8 mouse cellular contexts compared by ENCODE assay signal in the genomic region with DNA sequence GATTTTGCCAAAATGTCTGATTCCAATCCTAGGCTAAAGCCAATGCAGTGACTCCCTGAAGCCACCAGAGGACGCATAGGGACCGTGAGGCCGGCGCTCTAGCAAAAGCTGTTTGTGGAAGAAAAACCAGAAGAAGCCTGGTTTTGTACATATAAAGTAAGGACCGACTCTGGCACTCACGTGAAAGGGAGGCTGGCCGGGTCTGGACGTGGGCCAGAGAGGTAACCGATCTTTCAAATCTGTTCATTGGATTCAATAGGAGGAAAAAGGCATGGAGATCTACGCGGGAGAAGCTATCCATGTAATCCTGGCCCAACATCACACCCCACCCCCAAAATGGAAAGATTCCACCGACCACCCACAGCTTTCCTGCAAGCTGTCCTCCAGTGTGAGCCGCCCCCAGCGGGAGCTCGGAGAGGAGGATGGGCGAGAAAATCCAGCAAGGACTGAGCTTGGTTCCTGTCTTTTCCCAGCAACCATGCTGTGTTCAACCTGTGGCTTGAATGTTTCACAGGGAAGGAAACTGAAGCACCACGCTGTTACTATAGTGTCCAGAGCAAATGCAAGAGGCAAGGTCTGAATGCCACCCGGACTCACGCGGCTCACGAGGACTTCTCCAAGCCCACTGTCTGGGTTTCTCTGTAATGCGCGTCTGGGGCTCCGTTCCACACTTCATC. TPM values are rescaled to one million over a fixed set of nuclear protein-coding genes. Genes with fewer than 3 reads are reported as not detected.
DNase-seq lines count a peak whose midpoint lies in the region; ATAC-seq and TF ChIP-seq lines count a peak whose summit lies in the region.

No protein-coding gene starts in this region.

- H3K4me2 ChIP-seq in forebrain, postnatal 0 days (ENCODE audit: low read depth), result peak overlapping the region; percentile 61
- peak overlapping the region; percentile 62 for H3K4me2 ChIP-seq in hindbrain, embryonic 14.5 days (replicated peaks)

- DNase-seq in R1 (ENCODE audit: low read depth, low spot score), result peak; percentile 80
- peak; percentile 49 to 58 for DNase-seq in cerebellum, adult 2 months
- DNase-seq in forebrain, postnatal 0 days, result peak; percentile 87
- peak; percentile 83 for DNase-seq in hindbrain, embryonic 14.5 days (ENCODE audit: low spot score)
- peak; percentile 89 for DNase-seq in layer of hippocampus, postnatal 36 days
- peak; percentile 61 for DNase-seq in lung, postnatal 14 days
- peak; percentile 84 for DNase-seq in retina, postnatal 1 day

- 0 out of 2 replicates have a peak, but pooled peaks cover 5% of the 10 kb centered on the region for H3K4me1 ChIP-seq in cerebellum, adult 2 months (ENCODE audit: control insufficient read depth, insufficient read depth, low read length)
- H3K4me1 ChIP-seq in forebrain, postnatal 0 days (ENCODE audit: insufficient read depth), result no peaks in the 10 kb centered on the region
- H3K4me1 ChIP-seq in hindbrain, embryonic 14.5 days (replicated peaks; ENCODE audit: control insufficient read depth, insufficient read depth, low read length), result peaks cover 8% of the 10 kb centered on the region

- no peak for TF ChIP-seq POLR2A in cerebellum, adult 2 months (IDR thresholded peaks at IDR 0.05; ENCODE audit: borderline replicate concordance, insufficient read depth, low read length)

- 2% methylated on average over 24 of the region's 24 CpGs for WGBS in cerebellum, adult 2 months
- 5% methylated on average over 24 of the region's 24 CpGs for WGBS in forebrain, postnatal 0 days
- WGBS in hindbrain, embryonic 14.5 days, result 9% methylated on average over 24 of the region's 24 CpGs

- no peaks in the 10 kb centered on the region for H3K9me3 ChIP-seq in forebrain, postnatal 0 days (ENCODE audit: low read length)
- no peaks in the 10 kb centered on the region for H3K9me3 ChIP-seq in hindbrain, embryonic 14.5 days (ENCODE audit: control insufficient read depth, low read length)

- peak; percentile 89 for ATAC-seq in forebrain, postnatal 0 days
- peak; percentile 69 for ATAC-seq in hindbrain, embryonic 14.5 days (ENCODE audit: low FRiP score)
- ATAC-seq in activated CD4-positive, CD25-positive, alpha-beta regulatory T cell, adult 4 months, result no peak

- no peak overlapping the region for H3K27ac ChIP-seq in cerebellum, adult 2 months (ENCODE audit: insufficient read depth, low read length)
- H3K27ac ChIP-seq in forebrain, postnatal 0 days (ENCODE audit: low read depth, low read length), result peak overlapping the region; percentile 64
- no peak overlapping the region; the same call in 1 of the 2 replicates for H3K27ac ChIP-seq in hindbrain, embryonic 14.5 days

- H3K9ac ChIP-seq in forebrain, postnatal 0 days, result peak overlapping the region; percentile 53
- peak overlapping the region; percentile 50 for H3K9ac ChIP-seq in hindbrain, embryonic 14.5 days

- peak overlapping the region; percentile 53 for H3K4me3 ChIP-seq in cerebellum, adult 2 months (replicated peaks; ENCODE audit: insufficient read depth, low read depth, low read length)
- H3K4me3 ChIP-seq in forebrain, postnatal 0 days (ENCODE audit: low read depth, low read length), result peak overlapping the region; percentile 38
- peak overlapping the region; percentile 26 for H3K4me3 ChIP-seq in hindbrain, embryonic 14.5 days (replicated peaks; ENCODE audit: low read length)

- TF ChIP-seq CTCF in cerebellum, adult 2 months (IDR thresholded peaks at IDR 0.05; ENCODE audit: borderline replicate concordance, insufficient read depth, low read depth, low read length), result peak; percentile 89
- TF ChIP-seq CTCF in forebrain, postnatal 0 days (IDR thresholded peaks at IDR 0.05; ENCODE audit: low read depth), result peak; percentile 99

- no peaks in the 10 kb centered on the region for H3K36me3 ChIP-seq in forebrain, postnatal 0 days (ENCODE audit: insufficient read depth)
- no peaks in the 10 kb centered on the region for H3K36me3 ChIP-seq in hindbrain, embryonic 14.5 days (replicated peaks; ENCODE audit: control insufficient read depth, insufficient read depth)

- H3K27me3 ChIP-seq in cerebellum, adult 2 months (ENCODE audit: control insufficient read depth, insufficient read depth, low read length), result no peaks in the 10 kb centered on the region
- no peaks in the 10 kb centered on the region for H3K27me3 ChIP-seq in forebrain, postnatal 0 days (ENCODE audit: insufficient read depth, low read length)
- no peaks in the 10 kb centered on the region for H3K27me3 ChIP-seq in hindbrain, embryonic 14.5 days (ENCODE audit: control insufficient read depth, insufficient read depth, low read length)

RNA-seq across cellular contexts. Expression of gene Slc22a8, which starts 12.6 kb away (rescaled TPM):
- 18.2 and 19.1 TPM in 2 replicates for polyA plus RNA-seq in cerebellum, adult 2 months (2012; rRNA removed)
- 9.1 and 13.1 TPM in 2 replicates for total RNA-seq in forebrain, postnatal 0 days (2014; rRNA removed)
- polyA plus RNA-seq in forebrain, postnatal 0 days (2015; fragmentation: Nextera tagmentation; extraction: Ambion mirVana), result 16.6 and 19.0 TPM in 2 replicates
- polyA plus RNA-seq in hindbrain, embryonic 14.5 days (2014; fragmentation: Nextera tagmentation; extraction: Ambion mirVana), result 9.2 and 11.9 TPM in 2 replicates
- 1 to 10 TPM; 8.6 TPM for total RNA-seq in layer of hippocampus, postnatal 36 days (2021)
- under 1 TPM in 1 of 2 experiments, not detected in 1; 0.40 TPM for polyA plus RNA-seq in activated CD4-positive, CD25-positive, alpha-beta regulatory T cell, adult 4 months (2017; shearing (Covaris generic))

RNA-seq across cellular contexts. Expression of gene Slc22a6, which starts 39.4 kb away (rescaled TPM):
- 2.5 and 3.9 TPM in 2 replicates for polyA plus RNA-seq in cerebellum, adult 2 months (2012; rRNA removed)
- 11.5 and 19.0 TPM in 2 replicates for total RNA-seq in forebrain, postnatal 0 days (2014; rRNA removed)
- polyA plus RNA-seq in forebrain, postnatal 0 days (2015; fragmentation: Nextera tagmentation; extraction: Ambion mirVana), result 13.2 and 15.5 TPM in 2 replicates
- 3.5 and 3.7 TPM in 2 replicates for polyA plus RNA-seq in hindbrain, embryonic 14.5 days (2014; fragmentation: Nextera tagmentation; extraction: Ambion mirVana)
- 1 to 10 TPM; 1.7 to 2.1 TPM for total RNA-seq in layer of hippocampus, postnatal 36 days (2021)
- polyA plus RNA-seq in activated CD4-positive, CD25-positive, alpha-beta regulatory T cell, adult 4 months (2017; shearing (Covaris generic)), result not detected
